Mouse (Mus musculus) urinary bladder, postnatal 25 days (tissue): Measurements from ENCODE around the gene Med18.
"Not testable (repeated sequence)": the region's sequence is repeated elsewhere in the genome, so short reads cannot be mapped to it uniquely, and the experiment has no call there.

Experiments
- DNase-seq: peaks from one replicate; pipeline ENCODE4 v3.0.0; 2022; ENCODE audit warnings: low spot score

Med18 gene

DNA sequence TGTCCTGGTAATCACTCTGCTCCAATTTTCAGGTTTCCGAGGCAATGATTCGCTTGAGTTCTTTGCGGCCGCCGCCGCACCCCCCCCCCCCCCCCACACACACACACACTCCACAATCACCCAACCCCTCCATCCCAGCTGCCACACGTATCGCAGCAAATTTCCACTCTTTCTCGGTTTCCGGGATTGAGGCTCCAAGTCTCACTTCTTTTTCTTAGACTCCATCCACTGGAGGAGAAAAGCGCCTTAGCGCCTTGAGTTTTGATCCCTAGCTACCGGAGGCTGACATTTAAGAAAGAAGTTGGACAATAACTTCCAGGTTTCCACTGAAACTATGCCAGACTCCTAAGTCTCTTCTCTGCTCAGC, 42.2 kb downstream of the Med18 start:
- no peak for DNase-seq

DNA sequence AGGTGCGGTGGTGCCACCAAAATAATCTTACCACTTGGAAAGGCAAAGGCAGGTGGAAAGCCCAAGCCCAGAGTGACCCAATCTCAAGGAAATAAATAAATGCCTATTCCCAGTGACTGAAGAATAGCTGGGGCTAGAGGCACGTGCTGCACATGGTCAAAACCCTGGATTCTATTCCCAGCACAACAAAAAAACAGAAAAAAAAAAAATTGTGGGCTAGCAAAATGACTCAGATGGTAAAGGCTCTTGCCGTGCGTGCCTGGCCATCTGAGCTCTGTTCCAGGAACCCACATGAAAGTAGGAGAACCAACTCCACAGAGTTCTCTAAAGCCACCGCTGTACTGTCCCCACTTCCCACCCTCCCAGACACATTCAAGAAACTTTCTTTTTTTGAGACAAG, 43.2 kb downstream of the Med18 start:
- no peak for DNase-seq

DNA sequence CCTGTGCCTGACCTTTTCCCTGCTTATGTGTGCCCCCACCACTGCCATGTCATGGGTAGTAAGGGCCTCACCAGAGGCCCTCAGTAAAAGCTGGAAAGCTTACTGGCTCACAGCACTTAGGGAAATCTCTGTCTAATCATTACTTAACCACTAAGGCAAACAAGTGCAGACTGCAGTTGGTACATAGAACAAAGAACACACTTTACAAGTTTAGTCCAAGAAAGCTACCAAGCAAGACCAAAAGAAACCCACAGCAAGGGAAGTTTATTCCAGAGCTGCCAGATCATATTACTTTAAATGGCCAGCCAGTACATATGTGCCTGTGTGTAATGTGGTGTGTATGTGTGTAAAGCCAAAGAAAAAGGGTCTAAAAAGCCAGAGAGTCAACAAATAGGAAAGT, 47.8 kb downstream of the Med18 start:
- DNase-seq = no peak

DNA sequence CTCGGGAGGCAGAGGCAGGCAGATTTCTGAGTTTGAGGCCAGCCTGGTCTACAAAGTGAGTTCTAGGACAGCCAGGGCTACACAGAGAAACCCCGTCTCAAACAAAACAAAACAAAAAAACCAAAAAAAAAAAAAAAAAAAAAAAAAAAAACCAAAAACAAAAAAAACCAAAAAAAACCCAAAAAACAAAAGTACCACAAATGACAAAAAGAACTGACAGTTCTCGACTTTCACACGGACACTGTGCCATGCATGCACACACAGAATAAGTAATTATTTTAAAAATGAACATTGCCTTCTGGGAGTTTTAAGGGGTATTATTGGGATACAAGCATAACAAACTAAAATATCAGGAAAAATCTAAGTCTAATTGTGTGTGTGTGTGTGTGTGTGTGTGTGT, 50.5 kb downstream of the Med18 start:
- DNase-seq = not testable (repeated sequence)

DNA sequence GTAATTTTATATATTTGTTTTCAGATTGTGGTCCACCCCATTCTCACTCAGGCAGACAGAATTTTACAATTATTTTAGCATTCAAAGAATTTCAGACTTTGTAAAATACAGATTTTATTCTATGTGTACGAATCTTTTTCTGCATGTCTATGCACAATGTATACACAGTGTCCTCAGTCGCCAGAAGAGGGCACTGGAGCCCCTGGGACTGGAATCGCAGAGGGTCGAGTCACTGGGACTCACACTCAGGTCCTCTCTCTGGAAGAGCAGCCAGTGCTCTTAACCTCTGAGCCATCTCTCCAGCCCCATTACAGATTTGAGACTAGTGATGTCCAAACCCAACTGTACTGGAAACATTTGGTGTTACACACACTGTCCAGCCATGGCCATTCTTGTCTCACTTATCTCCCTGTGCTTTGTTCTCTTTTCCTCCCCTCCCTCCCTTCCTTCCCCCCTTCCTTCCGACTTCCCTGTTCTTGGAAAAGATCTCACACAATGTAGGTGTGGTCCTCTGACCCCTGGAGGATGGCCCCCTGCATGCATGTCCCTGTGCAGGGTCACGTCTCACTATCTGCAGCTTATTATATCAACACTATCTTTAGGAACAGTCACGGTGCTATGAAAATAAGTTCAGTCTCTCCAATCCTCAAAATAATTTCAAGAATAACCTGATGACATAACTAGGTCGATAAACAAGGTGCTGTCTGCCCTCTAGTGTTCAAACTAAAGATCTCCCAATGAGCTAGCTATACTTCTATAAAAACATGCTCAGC, 52.2 kb downstream of the Med18 start:
- DNase-seq = no peak

DNA sequence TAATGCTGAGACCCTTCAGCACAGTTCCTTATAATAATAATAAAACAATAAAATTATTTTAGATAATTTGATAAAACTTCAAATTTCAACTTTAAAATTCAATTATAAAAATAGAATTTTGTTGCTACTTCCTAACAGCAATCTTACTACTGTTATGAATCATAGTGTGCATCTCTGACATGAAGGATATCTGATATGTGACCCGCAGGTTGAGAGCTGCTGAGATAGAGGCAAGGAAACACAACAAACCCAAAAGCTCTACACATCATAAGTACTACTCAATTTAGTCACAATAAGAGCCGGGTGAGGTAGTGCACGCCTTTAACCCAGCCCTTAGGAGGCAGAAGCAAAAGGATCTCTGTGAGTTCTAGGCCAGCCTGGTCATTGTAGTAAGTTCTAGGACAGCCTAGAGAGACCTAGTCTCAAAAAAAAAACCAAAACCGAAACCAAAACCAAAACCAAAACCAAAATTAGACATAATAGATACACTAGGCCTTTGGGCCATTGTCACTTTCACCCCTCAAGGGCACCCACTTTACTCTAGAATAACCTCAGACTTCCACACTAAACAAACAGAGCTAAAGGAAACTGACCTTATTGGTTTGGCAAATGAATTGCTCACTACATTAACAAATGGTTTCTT, 54.0 kb downstream of the Med18 start:
- no peak for DNase-seq
